Mouse (Mus musculus): Measurements from ENCODE around the gene Lrguk.
A peak's percentile ranks its signal among the peaks of the same experiment; 100 is the strongest.

The Lrguk gene

DNA sequence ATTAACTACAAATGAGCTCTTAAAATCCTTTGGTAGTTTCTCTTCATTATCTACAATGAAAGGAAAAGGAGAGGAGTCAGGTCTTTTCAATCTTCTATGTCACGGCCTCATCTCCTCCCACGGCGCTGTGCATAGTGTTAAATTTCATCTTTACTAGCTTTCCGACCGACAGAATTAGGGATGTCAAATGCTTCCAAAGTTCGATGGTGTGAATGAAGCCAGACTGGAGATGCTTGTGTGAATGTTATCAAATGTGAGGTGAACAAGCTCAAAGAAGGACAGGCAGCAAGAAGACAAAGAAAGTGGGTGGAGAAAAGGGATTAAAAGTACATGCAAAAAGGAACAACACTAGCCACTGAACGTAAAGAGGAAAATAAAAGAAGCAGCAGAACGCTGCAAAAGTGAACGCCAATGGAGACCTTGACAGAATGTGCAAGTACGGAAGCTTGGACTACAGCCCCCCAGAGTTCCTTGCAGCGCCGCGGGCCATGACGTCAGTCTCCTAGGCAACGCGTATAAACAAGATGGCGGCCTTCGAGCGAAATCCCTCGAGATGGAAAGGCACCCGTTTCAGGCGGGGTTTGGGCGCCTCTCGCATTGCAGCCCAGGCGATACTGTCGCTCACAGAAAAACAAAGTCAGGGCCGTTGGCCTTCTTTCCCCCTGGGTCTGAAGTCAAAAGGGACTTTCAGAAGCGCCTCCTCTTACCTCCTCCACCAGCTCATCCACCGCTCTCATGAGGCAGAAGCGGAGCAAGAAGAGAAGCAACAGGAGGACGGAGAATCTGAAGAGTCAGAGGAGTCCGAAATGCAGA is at the start of gene Lrguk:
Lrguk (plus strand) TSS at position 516 of the 813 bp plus-strand sequence.
- DNase-seq (ENCODE audit: low read depth) = peak; percentile 86

DNA sequence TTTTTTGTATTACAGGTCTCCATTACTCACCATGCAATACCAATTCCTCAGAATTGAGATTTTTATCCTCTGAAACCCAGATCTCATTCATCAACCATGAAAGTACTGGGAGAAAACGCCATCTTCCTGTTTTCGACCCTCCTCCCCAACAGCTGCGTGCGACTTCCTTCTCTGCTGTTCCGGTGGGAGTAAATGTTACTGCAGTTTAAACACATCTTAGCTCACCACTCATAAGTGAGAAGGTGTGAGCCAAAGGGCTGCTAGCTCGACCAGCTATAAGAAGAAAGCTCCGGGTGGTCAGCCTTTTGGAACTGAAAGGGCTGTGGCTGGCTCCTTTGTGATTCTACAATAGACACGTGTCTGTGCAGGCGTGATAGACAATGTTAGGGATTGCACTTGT is 46.5 kb upstream of the Lrguk start:
- peak; percentile 6 for DNase-seq (ENCODE audit: low read depth)

DNA sequence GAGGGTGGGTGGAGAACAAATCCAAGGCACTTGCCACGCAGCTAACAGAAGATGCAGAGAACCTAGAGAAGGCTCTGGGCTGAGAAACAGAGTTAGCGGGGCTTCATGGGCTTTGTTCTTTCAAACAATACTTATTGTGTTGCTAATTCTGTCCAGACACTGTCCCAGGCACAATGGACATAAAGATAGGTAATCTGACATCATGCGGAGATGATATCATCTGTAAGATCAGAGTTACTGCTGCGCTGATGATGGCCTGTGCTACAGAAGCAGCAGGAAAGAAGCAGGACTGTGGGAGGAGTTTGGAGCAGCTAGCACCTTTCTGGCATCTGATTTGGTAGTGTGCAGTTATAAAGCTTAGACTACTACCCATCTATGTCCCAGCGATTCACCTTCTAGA is 42.1 kb upstream of the Lrguk start:
- DNase-seq (ENCODE audit: low read depth) = no peak

DNA sequence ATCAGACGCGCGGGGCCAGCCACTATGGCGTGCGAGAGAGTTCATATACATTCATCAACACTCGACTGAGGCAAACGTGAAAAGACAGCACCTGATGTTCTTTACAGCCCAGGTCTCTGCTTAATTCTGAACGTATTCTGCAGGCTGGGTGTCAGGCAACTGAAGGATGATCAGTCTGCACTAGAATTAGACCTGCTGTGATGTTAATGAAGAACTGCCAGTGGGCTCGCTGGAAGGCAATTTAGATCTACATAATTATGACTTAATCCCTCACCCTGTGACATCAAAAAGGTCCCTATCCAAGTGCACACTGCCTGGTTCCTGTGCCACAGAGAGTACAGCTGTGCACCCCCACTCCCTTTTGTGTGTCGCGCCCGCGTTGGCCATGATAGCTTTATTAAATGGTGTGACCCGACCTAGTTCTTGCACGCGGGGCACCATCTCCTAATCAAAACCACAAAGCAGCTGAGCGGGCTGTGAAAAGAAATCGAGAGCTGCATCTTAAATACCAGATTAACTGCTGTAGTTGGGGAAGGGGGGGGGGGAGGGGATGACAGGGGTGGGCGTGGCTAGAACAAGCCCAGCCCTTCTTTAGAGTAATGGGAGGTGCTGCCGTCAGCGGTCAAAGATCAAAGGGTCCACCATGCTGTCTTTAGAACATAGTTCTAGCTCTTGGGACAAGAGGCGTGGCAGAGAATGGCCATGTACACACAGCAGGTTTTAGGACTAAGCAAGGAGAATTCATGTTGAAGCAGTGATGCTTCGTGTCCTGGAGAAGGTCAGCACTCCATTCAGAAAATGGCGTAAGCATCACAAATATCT is 36.8 kb upstream of the Lrguk start:
- no peak for DNase-seq (ENCODE audit: low read depth)

DNA sequence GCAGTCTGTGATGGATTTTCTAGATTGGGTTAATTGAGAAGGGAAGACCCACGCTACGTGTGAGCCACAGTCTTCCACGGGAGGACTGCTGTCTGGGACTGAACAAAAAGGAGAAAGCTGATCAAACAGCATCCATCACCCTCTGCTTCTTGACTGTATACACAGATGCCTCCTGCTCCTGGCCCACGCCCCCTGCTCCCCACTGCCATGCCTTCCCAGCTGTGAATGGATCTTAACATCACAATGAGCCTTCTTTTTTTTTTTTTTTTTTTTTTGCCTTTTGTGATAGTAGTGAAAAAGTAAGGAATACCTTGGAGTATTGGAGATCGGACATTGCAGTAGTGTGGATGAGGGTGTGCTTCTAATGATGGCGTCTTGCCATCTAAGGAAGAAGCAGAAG is 35.4 kb upstream of the Lrguk start:
- DNase-seq (ENCODE audit: low read depth) = no peak

DNA sequence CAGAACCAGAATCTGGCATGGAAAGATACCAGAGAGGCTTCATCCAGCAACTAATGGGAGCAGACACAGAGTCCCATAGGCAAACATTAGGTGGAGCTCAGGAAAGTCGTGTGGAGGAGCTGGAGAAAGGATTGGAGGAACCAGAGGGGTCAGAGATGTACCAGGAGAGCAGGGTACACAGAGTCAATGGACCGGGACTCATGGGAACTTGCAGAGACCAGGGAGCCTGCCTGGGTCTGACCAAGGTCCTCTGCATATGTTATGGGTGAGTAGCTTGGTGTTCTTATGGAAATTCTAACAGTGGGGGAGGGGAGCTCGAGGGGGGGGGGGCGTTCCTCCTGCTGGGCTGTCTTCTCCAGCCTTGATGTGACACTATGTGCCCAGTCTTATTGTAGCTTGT is 30.7 kb upstream of the Lrguk start:
- DNase-seq (ENCODE audit: low read depth) = no peak

DNA sequence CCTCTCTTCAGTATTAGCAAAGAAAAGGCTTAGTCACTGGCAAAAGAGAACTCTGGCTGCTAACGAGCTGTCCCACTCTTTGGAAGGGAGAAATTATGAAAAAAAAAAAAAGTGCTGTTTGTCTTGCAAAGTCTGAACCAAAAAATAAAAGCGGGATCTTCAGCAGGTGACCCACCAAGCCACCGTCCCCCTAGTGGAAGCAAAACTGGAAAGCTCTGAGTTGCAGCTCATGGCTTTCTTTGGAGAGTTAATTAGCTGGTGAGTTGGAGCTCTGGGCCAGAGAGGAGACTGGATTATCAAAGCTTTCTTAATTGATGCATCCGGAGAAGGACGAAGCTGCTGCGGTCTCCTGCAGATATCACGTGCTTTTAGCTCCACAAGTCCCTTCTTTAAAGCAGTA is 29.7 kb upstream of the Lrguk start:
- no peak for DNase-seq (ENCODE audit: low read depth)

DNA sequence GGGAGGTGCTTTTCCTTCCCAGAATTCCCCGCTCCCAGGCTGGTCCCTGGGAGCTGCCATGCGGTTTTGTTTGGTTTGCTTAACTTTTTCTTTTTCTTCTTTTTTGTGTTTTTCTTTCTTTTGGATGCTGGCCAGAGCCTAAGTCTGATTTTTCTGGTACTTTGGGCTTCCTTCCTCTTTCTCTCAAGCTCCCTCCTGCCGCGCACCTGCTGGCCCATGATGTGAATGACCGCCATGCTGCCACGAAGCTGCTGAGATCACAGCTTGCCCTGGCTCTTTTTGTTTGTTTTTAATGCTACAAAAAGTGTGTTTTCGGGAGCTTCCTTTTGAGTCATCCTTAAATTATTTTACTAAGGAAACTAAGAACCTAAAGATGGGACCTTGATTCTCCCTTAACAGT is 28.6 kb upstream of the Lrguk start:
- DNase-seq (ENCODE audit: low read depth) = no peak

DNA sequence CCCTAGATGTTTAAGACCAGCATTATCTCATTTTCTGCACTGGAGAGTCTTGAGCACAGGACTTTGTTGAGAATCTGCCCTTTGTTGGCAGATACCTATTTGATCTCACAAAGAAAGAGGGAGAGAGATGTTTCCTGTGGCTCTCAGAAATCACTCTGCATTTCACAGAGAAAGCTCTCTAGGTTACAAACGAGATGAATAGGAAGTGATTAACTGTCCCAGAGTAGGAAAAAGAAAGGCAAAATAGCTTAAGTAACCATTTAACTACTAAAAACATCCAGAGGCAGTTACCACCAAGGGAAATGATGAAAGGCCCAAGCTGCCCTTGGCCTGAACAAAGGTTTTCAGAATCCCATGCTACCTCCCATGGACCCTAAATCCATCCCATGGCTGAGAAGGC is 26.2 kb upstream of the Lrguk start:
- no peak for DNase-seq (ENCODE audit: low read depth)

DNA sequence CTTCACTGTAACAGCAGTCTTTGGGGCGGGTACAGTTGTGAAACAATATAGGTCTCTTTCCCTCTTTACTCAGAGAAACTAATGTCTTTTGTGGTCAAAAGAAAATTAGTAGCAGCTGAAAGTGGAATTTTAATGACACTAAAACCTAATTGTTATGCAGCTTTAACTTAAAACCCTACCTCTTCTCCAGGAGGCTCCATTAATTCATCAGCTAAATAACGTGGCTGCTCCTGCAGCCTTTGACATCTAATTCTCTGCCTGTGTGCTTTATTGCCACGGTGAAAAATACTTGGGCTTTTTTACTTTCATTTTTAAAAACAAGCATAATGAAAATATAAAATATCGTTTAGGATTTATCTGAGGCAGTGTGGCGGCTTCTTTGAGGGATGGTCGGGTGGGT is 15.8 kb upstream of the Lrguk start:
- DNase-seq (ENCODE audit: low read depth) = no peak

DNA sequence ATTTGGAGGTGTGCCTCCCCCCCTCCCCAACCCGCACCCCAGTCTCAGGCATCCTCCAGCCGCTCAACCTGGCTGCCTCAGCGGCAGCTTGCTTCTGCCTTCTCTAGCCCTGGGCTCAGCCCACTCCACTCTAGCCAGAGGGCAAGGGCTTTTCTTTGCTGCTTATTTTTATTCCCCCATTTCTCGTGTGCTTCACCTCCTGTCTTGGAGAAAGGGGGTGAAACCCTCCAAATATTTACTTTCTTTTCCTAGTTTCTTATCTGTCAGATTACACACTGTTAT is 439 bp downstream of the Lrguk start:
- no peak for DNase-seq (ENCODE audit: low read depth)

DNA sequence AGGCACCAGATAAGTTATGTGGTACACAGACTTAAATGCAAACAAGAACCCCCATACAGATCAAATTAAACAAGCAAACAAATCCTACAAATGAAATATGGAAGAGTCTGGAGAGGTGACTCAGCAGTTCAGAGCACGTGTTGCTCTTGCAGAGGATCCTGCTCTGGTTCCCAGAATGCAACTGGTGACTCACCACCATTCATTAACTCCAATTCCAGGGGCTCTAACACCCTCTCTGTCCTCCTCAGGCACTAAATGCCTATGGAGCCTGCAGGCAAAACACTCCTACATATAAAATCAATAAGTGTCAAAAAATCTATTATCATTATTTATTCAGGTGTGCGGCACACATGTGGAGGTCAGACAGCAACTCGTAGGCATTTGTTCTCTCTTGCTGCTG is 4.8 kb downstream of the Lrguk start:
- DNase-seq (ENCODE audit: low read depth) = no peak

DNA sequence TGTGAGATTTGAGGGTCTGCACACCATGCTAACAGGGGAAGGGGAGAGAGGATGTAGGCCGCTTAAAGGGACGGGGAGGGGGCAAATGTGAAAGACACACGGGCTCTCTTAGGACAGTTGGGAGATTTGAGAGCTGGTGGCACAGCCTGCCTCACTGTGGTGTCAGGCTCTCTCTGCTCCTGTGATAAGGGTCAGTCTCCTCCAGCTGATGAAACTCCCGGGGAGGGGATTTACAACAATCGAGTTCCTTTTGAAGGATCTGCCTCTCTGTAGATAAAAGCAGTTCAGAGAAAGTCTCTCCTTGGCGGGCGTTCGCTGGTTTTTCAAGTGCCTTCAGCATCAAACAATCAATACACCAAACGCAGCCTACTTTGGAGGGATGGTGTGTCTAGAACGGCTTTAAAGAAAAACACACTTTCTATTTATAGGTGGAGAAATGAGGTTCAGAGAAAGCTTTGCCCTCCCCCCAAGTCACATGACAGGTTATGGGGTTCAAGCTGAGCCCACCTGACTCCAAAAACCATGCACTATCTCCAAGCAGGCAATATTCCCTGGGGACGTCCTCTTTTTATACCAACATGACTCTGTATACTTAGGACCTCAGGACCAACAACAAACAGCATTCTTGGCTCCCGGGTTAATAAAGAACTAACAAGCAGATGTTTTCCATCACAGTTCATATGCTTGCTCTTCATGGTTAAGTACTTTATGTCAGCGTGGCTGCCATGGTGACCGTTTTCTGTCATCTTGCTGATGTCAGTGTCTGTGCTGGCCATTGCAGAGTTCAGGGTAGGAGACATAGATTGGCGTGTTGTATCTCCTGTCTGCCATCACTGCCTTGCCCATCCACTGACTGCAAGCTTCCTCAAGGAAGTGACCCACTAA is 5.6 kb downstream of the Lrguk start:
- DNase-seq (ENCODE audit: low read depth) = no peak

DNA sequence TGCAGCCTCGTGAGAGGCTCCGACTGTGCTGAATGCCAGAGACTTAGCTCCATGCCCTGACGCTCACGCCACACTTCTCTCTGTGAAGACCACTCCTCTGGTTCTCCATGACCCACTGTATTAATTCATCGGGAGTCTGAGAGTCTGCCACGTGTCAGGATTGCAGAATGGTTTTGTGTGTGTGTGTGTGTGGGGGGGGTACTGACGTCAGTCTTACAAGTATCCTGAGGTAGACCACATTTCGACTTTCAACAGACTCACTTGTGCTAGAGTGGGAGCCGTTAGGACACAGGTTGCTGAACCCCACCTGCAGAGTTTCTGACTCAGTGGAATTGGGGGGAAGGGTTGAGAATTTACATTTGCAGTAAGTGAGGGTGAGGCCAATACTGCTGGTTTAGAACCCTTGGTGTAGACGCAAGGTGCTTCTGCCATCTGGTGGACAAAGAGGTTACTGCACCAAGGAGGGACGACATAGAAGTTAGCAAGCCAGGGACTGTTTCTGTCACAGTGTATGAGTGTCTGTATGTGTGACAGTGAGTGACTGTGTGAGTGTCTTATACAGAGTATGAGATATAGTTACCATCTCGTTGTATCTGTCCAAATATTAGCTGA is 11.5 kb downstream of the Lrguk start:
- peak; percentile 70 for DNase-seq (ENCODE audit: low read depth)

DNA sequence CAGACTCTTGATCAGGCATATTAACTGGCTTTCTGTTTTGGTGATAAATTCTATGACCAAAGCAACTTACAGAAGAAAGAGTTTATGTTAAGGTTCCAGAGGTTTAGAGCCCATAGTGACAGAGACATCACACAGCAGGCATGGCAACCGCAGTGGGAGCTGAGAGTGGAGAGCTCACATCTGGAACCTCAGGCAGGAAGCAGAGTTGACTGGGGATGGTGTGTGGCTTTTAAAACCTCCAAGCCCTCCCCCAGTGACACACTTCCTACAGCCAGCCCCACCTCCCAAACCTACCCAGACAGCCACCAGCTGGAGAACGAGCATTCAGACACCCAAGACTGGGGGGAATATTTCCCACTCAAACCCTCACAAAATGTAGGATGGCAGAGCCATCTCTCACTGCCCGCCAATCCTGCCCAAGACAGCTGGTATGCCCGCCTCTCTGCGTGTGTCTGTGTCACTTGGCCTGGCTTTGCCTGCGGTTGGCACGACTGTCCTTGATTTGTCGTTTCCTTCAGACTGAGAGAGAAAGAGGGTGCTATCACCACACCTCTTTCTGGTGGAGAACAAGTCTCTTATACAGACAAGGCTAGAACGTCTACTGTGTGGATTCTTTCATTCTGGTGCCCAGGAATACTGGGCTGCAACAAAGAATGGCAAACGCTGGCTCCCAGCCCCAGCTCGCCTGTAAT is 12.5 kb downstream of the Lrguk start:
- DNase-seq (ENCODE audit: low read depth) = no peak

DNA sequence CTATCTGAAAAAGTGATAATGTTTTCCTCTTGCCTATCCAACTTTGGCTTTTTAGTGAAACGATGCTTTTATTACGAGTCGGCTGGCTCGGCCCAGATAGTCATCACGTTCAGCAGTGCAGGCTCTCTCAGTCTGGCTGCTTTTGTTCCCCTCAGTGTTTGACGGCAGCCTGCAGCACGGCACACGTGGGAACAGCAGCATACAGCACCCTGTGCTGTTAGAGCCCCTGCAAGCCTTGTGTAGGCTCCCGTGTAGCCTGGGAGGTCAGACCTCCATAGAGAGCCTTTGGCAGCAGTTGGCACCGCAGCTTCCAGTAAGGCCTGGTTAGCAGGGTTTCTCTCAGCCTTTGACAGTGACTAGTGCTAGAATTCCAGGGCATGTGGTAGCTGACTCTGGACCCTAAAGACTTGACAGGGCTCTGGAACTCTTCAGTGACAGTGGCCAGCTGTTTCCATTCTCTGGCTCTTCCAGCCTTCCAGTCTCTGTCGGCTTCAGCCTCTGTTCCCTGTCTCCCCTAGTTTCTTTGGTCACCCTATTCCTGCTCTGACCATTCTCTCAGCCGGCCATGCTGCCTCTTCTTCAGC is 15.1 kb downstream of the Lrguk start:
- no peak for DNase-seq (ENCODE audit: low read depth)

DNA sequence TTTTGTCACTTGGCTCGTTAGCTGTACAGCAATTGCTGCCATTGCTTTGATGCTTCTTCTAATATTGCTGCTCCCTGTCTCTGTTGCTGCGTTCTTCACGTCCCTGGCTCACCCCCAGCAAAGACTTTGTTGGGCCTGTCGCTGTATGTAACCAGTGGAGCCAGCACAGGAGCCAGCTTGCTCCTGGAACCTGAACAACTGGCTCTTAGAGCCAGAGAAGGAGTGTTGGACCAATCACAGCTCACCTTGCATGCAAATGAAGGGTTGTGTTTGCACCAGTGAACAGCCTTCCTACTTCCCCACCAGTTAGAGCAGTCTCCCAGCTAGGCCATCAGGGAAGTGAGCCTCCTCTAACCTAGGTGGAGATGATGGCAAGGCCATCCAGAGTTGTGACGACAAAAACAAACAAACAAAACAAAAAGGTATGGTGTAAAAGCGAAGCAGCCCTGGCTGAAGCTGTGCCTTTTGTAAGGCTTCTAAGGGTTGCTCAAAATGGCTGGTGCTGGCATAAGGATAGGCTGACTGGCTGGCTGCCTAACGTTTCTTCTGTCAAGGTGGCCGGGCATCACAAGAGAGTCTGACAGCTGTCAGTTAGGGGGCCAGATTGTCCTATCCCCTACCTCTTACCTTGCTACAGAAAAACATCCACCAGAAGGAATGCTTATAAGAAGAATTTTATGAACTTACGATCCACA is 15.7 kb downstream of the Lrguk start:
- DNase-seq (ENCODE audit: low read depth) = no peak

DNA sequence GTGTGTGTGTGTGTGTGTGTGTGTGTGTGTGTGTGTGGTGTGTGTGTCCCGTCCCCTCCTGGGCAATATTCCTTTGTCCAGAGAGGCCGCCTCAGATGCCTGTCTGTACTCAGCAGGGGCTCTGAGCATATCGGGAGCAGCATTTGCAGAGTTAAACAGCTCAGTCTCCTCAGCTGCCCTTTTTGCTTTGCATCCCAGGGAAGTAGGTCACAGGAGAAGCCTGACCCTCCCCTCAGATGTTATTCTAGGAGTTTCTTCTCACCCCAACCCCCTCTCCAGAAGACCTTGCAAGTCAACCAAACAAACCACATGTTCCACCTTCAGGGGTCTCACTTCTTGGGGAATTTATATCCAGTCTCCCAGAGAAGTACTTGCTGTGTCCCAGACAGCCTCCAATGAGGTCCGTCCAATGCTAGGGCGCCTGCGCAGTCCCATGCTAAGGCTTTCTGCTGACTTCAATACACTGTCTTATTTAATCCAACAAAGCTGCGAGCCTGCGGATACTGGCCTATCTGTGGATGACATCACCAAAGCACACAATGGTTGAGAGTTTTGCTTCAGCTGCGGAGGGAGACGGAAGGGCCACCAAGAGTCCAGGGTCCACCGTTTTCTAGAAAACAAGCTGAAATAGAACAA is 17.4 kb downstream of the Lrguk start:
- DNase-seq (ENCODE audit: low read depth) = no peak

DNA sequence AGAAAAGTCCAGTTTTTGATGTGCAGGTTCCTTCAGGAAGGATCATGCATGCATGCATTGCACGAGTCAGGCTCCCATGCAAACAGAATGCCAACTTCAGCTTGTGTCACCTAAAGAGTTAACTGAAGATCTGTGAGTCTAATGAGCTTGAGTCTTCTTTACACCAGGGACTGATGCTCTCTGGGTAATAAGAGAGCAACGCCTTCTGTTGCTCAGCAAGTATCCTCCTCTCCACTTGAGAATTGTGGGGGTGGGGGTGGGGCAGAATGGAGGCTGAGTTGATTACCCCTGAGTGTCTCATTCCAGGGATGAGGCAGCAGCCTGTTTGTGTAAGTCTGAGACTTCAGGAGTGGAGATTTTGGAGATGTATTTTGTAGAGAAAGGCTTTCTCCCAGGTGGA is 20.2 kb downstream of the Lrguk start:
- no peak for DNase-seq (ENCODE audit: low read depth)

DNA sequence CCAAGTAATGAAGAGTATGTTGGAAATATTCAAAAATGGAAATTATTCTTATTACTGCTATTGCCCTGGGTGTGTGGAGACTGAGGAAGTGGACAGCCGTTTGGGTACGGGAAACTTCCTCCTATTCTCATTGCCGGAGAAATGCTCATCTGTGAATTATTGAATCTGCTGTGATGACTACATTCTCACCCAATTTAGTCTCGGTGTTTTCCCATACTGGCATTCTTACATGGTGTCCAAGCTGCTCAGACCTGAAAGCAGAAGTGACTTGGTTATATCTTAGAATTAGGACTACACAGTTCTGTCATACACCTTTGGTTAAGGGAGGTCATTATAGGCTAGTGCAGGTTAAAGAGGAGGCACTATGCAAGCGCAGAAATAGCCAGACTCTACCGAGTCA is 30.5 kb downstream of the Lrguk start:
- DNase-seq (ENCODE audit: low read depth) = no peak
